Mouse (Mus musculus) small intestine, adult 2 months (tissue): ENCODE data around the gene Tmed2. TPM values are rescaled to one million over a fixed set of nuclear protein-coding genes. Genes with fewer than 3 reads are reported as not detected.
"Not testable (repeated sequence)": the region's sequence is repeated elsewhere in the genome, so short reads cannot be mapped to it uniquely, and the experiment has no call there.

Experiments used
- H3K27ac ChIP-seq: fragments of 200-500 bp; 2 replicates; pipeline ENCODE4 v1.5.1; 2012; ENCODE audit warnings: low read depth, low read length, control low read depth, inconsistent platforms; ENCODE audit not compliant: insufficient read depth
- H3K27me3 ChIP-seq: fragments of 200-500 bp; 2 replicates; pipeline ENCODE4 v1.6.1; 2012; ENCODE audit warnings: mild to moderate bottlenecking, moderate library complexity, low read length, inconsistent platforms; ENCODE audit not compliant: control insufficient read depth, insufficient read depth
- H3K36me3 ChIP-seq: fragments of 200-500 bp; 2 replicates; pipeline ENCODE4 v1.6.1; 2012; ENCODE audit warnings: mild to moderate bottlenecking, low read length, control low read depth, inconsistent platforms; ENCODE audit not compliant: control insufficient read depth, insufficient read depth
- H3K4me1 ChIP-seq: fragments of 200-500 bp; 2 replicates; pipeline ENCODE4 v1.6.1; 2012; ENCODE audit warnings: low read length, inconsistent platforms, mixed read lengths; ENCODE audit not compliant: control insufficient read depth, insufficient read depth, insufficient read length
- H3K4me3 ChIP-seq: fragments of 200-500 bp; 2 replicates; pipeline ENCODE4 v1.5.1; 2012; ENCODE audit warnings: low read depth, mild to moderate bottlenecking, control low read depth, inconsistent platforms, low read length, moderate library complexity
- CTCF ChIP-seq: fragments of 200-500 bp; IDR thresholded peaks from 2 replicates; pipeline ENCODE4 v1.5.1; 2012; ENCODE audit warnings: low read depth, mild to moderate bottlenecking, control low read depth, inconsistent platforms, low read length, moderate library complexity, mixed read lengths; ENCODE audit not compliant: insufficient replicate concordance, insufficient read length; ENCODE audit errors: extremely low read depth
- POLR2A ChIP-seq: fragments of 200-500 bp; IDR thresholded peaks from 2 replicates; pipeline ENCODE4 v1.6.1; 2012; ENCODE audit warnings: low read depth, mild to moderate bottlenecking, control low read depth, inconsistent platforms, low read length, moderate library complexity
- WGBS: fragments of 180-500 bp; shearing (Covaris S2); methylation state at CpG from one replicate; pipeline ENCODE4 v1.1.7; 2018; 5-methylcytosine and 5-hydroxymethylcytosine counted together
- polyA plus RNA-seq: library from polyadenylated mRNA; depleted of rRNA; stranded (reverse); fragments of >200 nt; gene quantifications from 2 replicates; pipeline ENCODE4 v1.2.3, GENCODE M21; 2012

Tmed2 gene
- polyA plus RNA-seq, 1 experiment = 188 TPM

DNA sequence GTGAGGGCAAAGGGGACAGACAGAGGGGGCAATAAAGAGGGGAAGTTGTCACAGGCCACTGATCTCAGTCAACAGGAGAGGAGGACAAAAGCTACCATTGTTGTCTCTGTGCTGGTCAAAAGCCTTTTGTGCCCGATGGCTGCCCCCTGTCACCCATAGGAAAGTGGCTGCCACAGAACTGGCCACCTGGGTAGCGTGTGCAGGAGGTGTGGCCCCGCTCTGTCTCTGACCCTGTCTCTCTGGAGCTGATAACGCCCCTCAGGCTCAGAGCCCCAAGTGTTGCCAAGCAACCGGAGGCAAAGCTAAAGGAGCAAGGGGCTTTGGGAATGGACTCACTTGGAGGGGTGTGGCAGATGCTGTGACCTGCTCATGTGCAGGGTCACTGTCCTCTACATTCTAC, 41.5 kb upstream of the Tmed2 start:
- no peak overlapping the region for H3K27ac ChIP-seq
- H3K36me3 ChIP-seq = no peaks in the 10 kb centered on the region
- no peak for TF ChIP-seq CTCF
- no peak for TF ChIP-seq POLR2A
- H3K4me3 ChIP-seq = no peak overlapping the region
- WGBS = 32% methylated on average over 5 of the region's 5 CpGs
- H3K4me1 ChIP-seq = peaks cover 3% of the 10 kb centered on the region
- H3K27me3 ChIP-seq = no peaks in the 10 kb centered on the region

DNA sequence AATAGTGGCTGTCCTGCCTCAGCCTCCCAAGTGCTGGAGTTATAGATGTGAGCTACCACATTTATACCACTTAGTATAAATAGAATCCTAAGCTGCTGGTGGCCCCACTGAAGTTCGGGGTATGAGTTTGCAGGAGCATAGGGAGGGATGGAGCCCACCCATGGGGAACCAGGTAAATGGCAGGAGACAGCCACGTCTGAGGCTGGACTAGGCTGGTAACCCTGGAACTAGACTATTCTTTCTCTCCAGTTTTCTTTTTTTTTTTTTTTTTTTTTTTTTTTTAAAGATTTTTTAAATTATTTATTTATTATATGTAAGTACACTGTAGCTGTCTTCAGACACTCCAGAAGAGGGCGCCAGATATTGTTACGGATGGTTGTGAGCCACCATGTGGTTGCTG, 40.5 kb upstream of the Tmed2 start:
- H3K27ac ChIP-seq, H3K36me3 ChIP-seq: not testable (repeated sequence)

DNA sequence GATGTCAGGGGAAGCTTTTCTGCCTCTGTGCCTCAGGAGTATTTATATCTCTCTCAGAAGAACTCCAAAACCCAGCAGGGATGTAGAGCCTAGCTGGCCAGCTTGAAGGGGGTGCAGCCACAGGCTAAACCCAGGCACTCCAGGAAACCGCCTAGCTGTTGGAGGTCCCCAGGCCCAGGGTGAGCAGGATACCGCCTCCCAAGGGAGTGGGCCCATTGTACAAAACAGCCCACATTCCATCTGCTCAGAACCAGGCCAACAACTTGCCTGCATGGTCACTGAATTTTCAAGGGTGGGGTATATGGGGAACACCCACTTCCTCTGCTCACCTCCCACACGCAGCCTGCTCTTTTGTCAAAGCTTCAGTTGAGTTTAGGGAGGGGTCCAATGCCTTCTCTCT, 39.9 kb upstream of the Tmed2 start:
- peaks cover 3% of the 10 kb centered on the region for H3K4me1 ChIP-seq
- H3K4me3 ChIP-seq = no peak overlapping the region
- TF ChIP-seq CTCF (no peak), POLR2A (no peak)
- no peaks in the 10 kb centered on the region for H3K27me3 ChIP-seq
- H3K27ac ChIP-seq = no peak overlapping the region
- WGBS = 92% methylated on average over 3 of the region's 3 CpGs
- H3K36me3 ChIP-seq = no peaks in the 10 kb centered on the region

More for the DNA sequence above, 40.5 kb upstream of the Tmed2 start:
- 73% methylated on average over 4 of the region's 4 CpGs for WGBS
- not testable (repeated sequence) for H3K4me1 ChIP-seq, H3K4me3 ChIP-seq, H3K27me3 ChIP-seq

DNA sequence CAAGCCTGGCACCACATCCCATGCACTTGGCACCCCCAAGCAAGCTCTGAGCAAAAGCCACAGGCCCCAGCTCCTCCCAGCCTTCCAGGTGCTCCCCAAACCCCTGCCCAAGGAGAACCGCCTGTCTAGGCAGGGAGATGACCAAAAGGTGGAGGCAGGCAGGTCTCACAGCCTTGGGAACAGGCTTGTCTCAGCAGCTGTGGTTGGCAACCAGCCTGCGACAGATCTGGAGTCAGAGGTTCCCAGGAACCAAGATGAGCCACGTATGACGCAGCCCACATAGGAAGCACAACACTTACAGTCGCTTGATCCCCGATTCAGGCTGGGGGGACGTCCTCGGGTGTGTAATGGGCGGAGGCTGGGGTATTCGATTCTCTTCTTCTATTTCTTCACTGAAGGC, 39.0 kb upstream of the Tmed2 start:
- H3K4me3 ChIP-seq = no peak overlapping the region
- 85% methylated on average over 10 of the region's 10 CpGs for WGBS
- H3K4me1 ChIP-seq = peaks cover under 1% of the 10 kb centered on the region
- no peaks in the 10 kb centered on the region for H3K27me3 ChIP-seq
- H3K36me3 ChIP-seq = no peaks in the 10 kb centered on the region
- TF ChIP-seq CTCF (no peak), POLR2A (no peak)
- H3K27ac ChIP-seq = no peak overlapping the region

DNA sequence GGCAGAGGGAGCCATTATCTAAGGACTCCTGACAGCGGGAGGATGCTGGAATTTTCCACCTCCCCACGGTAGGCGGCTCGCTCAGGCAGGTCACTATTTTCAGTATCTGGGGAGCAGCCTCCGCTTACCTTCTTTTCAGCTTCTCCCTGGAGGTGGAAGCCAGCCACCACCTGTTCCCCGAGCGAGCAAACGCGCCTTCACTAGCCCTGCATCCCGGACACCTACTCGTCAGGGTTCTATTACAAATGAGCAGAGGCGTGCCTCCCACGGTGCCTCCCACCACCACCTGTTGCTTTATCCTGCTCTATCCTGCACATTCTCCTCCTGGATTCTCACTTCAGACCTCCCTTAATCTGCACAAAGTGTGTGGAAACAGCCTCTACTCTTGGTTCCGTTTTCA, 36.8 kb upstream of the Tmed2 start:
- no peak overlapping the region for H3K4me3 ChIP-seq
- no peaks in the 10 kb centered on the region for H3K27me3 ChIP-seq
- H3K4me1 ChIP-seq = peaks cover 1% of the 10 kb centered on the region; the same call in 1 of the 2 replicates
- H3K36me3 ChIP-seq = no peaks in the 10 kb centered on the region
- TF ChIP-seq CTCF (no peak), POLR2A (no peak)
- no peak overlapping the region for H3K27ac ChIP-seq
- WGBS = 73% methylated on average over 14 of the region's 14 CpGs

DNA sequence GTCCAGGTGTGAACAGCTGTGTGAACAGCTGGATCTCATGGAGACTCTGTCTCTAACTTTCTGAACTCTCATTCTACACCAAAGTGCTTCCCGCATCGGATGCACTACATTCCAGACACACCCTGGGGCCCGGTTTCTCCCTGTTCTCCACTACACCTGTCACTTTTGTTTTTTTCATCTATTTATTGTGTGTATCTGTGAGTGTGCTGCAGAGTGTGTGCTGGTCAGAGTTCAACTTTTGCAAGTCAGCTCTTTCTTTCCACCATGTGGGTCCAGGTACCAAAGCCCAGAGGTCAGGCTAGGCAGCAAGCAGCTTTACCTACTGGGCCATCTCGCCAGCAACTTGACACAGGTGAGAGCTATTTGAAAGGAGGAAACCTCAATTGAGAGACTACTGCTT, 35.3 kb upstream of the Tmed2 start:
- Histone ChIP-seq H3K27me3 (no peaks in the 10 kb centered on the region), H3K4me1 (peaks cover 1% of the 10 kb centered on the region; the same call in 1 of the 2 replicates), H3K36me3 (no peaks in the 10 kb centered on the region), H3K27ac (no peak overlapping the region), H3K4me3 (no peak overlapping the region)
- TF ChIP-seq POLR2A (no peak), CTCF (no peak)
- WGBS = 26% methylated on average over 4 of the region's 4 CpGs

DNA sequence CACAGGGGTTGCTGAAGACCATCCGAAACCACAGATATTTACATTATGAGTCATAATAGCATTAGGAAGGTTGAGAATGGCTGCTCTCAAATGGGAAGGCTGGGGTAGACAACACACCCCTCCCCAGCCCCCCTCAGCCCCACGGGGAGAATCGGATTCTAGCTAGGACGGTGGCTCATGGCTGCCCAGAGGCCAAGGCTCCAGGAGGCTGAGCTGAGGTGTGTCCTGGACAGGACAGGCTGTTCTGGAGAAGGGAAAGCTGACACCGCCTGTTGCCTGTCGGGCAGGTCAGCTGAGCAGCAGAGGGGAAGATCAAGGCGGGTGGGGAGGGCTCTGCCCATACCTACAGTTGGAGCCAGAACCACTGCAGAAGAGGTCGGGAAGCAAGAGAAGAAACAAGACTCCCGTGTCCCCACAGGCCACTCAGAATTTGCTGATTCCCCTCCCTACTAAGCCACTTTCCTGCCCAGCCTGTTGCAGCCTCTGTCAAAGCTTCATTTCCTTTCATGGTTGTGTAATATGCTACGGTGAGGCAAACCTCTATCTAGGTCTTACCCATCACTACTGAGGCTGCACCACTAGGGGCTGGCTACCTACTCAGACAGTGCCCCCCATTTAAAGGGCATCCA, 33.6 kb upstream of the Tmed2 start:
- Histone ChIP-seq H3K36me3 (no peaks in the 10 kb centered on the region), H3K4me3 (no peak overlapping the region), H3K4me1 (peaks cover 1% of the 10 kb centered on the region; the same call in 1 of the 2 replicates), H3K27me3 (no peaks in the 10 kb centered on the region), H3K27ac (no peak overlapping the region)
- TF ChIP-seq CTCF = no peak
- TF ChIP-seq POLR2A = no peak
- WGBS = 47% methylated on average over 10 of the region's 10 CpGs
